Mouse (Mus musculus) macrophage (primary cell): Measurements from ENCODE around the gene Sh3bgr. TPM values are rescaled to one million over a fixed set of nuclear protein-coding genes. Genes with fewer than 3 reads are reported as not detected.

Experiments used
- H3K27ac ChIP-seq: fragments of 350-480 bp; formaldehyde crosslinking; 2 replicates; pipeline ENCODE4 v1.9.0; 2021
- H3K36me3 ChIP-seq: fragments of 350-480 bp; formaldehyde crosslinking; 2 replicates; pipeline ENCODE4 v1.9.0; 2021; ENCODE audit errors: inconsistent target
- H3K4me3 ChIP-seq: fragments of 350-480 bp; formaldehyde crosslinking; 2 replicates; pipeline ENCODE4 v1.9.0; 2021; ENCODE audit errors: inconsistent target
- H3K79me2 ChIP-seq: fragments of 350-480 bp; formaldehyde crosslinking; 2 replicates; pipeline ENCODE4 v1.9.0; 2021; ENCODE audit errors: inconsistent target
- WGBS: methylation state at CpG from one replicate; pipeline ENCODE4 v1.1.7; 2026; ENCODE audit warnings: inconsistent platforms; ENCODE audit not compliant: missing documents; 5-methylcytosine and 5-hydroxymethylcytosine counted together
- polyA plus RNA-seq: library from polyadenylated mRNA; stranded (reverse); fragments of 250-400 nt; gene quantifications from 3 replicates; pipeline ENCODE4 v1.2.4, GENCODE M21; 2018; ENCODE audit warnings: inconsistent platforms
- total RNA-seq, 78 experiments: library from RNA; depleted of rRNA; stranded (reverse); fragments of 250-400 nt; gene quantifications; 1 replicate in 9 of 78; 2 replicates in 24 of 78; 3 replicates in 43 of 78; 4 replicates in 2 of 78; pipeline ENCODE4 v1.2.4; 2018; ENCODE audit warnings: inconsistent platforms in 56 of 78

The Sh3bgr gene
- total RNA-seq (2018; cell fraction: chromatin; rRNA removed) = not detected
- under 1 TPM in 1 of 26 experiments, not detected in 25; 0.15 TPM for total RNA-seq (2018; cell fraction: cytosol; rRNA removed)
- not detected for total RNA-seq (2018; cell fraction: nucleus; rRNA removed)
- polyA plus RNA-seq = not detected in 3 replicates

- 7% methylated on average over 20 of the region's 20 CpGs for WGBS
- Histone ChIP-seq H3K27ac (no peak within 1 kb of the TSS), H3K36me3 (no peaks in the 10 kb centered on the region), H3K4me3 (no peak within 1 kb of the TSS), H3K79me2 (no peaks in the 10 kb centered on the region)
Observed at GRCm38 (mm10) chr16:96199913-96200701, at the start of gene Sh3bgr. TSS of gene Sh3bgr (plus strand) at chr16:96200450.

GRCm38 (mm10) chr16:96150995-96151394 lies 49.3 kb upstream of the Sh3bgr start:
- Histone ChIP-seq H3K27ac (no peak overlapping the region), H3K36me3 (no peaks in the 10 kb centered on the region; the same call in 1 of the 2 replicates), H3K4me3 (no peak overlapping the region), H3K79me2 (peaks cover 47% of the 10 kb centered on the region)
- 78% methylated on average over 4 of the region's 4 CpGs for WGBS

GRCm38 (mm10) chr16:96151551-96151950 lies 48.7 kb upstream of the Sh3bgr start:
- Histone ChIP-seq H3K4me3 (no peak overlapping the region), H3K36me3 (no peaks in the 10 kb centered on the region; the same call in 1 of the 2 replicates), H3K27ac (no peak overlapping the region), H3K79me2 (peaks cover 41% of the 10 kb centered on the region)
- 35% methylated on average over 9 of the region's 9 CpGs for WGBS

GRCm38 (mm10) chr16:96154476-96154875 lies 45.8 kb upstream of the Sh3bgr start:
- 100% methylated on average over 2 of the region's 2 CpGs for WGBS
- no peak overlapping the region for H3K4me3 ChIP-seq
- H3K79me2 ChIP-seq = peaks cover 16% of the 10 kb centered on the region
- H3K27ac ChIP-seq = no peak overlapping the region
- no peaks in the 10 kb centered on the region; the same call in 1 of the 2 replicates for H3K36me3 ChIP-seq

GRCm38 (mm10) chr16:96156019-96156418 lies 44.2 kb upstream of the Sh3bgr start:
- no peaks in the 10 kb centered on the region; the same call in 1 of the 2 replicates for H3K36me3 ChIP-seq
- WGBS = 82% methylated on average over 8 of the region's 8 CpGs
- H3K79me2 ChIP-seq = peaks cover under 1% of the 10 kb centered on the region; the same call in 1 of the 2 replicates
- H3K4me3 ChIP-seq = no peak overlapping the region
- H3K27ac ChIP-seq = no peak overlapping the region

- no peaks in the 10 kb centered on the region for H3K79me2 ChIP-seq
- no peak overlapping the region for H3K27ac ChIP-seq
- WGBS = 82% methylated on average over 11 of the region's 11 CpGs
- no peak overlapping the region for H3K4me3 ChIP-seq
- no peaks in the 10 kb centered on the region; the same call in 1 of the 2 replicates for H3K36me3 ChIP-seq
Observed at GRCm38 (mm10) chr16:96157171-96157570, 43.1 kb upstream of the Sh3bgr start.

- no peak overlapping the region for H3K4me3 ChIP-seq
- H3K79me2 ChIP-seq = no peaks in the 10 kb centered on the region
- 91% methylated on average over 12 of the region's 12 CpGs for WGBS
- no peak overlapping the region for H3K27ac ChIP-seq
- H3K36me3 ChIP-seq = no peaks in the 10 kb centered on the region; the same call in 1 of the 2 replicates
Observed at GRCm38 (mm10) chr16:96158511-96159080, 41.7 kb upstream of the Sh3bgr start.

GRCm38 (mm10) chr16:96159091-96159731 lies 41.0 kb upstream of the Sh3bgr start:
- Histone ChIP-seq H3K4me3 (no peak overlapping the region), H3K36me3 (no peaks in the 10 kb centered on the region; the same call in 1 of the 2 replicates), H3K79me2 (no peaks in the 10 kb centered on the region), H3K27ac (no peak overlapping the region)
- WGBS = 9% methylated on average over 67 of the region's 67 CpGs

- no peak overlapping the region for H3K27ac ChIP-seq
- H3K4me3 ChIP-seq = no peak overlapping the region
- no peaks in the 10 kb centered on the region for H3K79me2 ChIP-seq
- H3K36me3 ChIP-seq = no peaks in the 10 kb centered on the region; the same call in 1 of the 2 replicates
- 85% methylated on average over 18 of the region's 20 CpGs for WGBS
Observed at GRCm38 (mm10) chr16:96159794-96160346, 40.4 kb upstream of the Sh3bgr start.

- Histone ChIP-seq H3K27ac (no peak overlapping the region), H3K4me3 (no peak overlapping the region), H3K36me3 (no peaks in the 10 kb centered on the region), H3K79me2 (no peaks in the 10 kb centered on the region)
- WGBS = 100% methylated on average over 1 of the region's 1 CpGs
Observed at GRCm38 (mm10) chr16:96160927-96161326, 39.3 kb upstream of the Sh3bgr start.

- H3K4me3 ChIP-seq = no peak overlapping the region
- no peak overlapping the region for H3K27ac ChIP-seq
- 95% methylated on average over 4 of the region's 4 CpGs for WGBS
- H3K36me3 ChIP-seq = no peaks in the 10 kb centered on the region
- H3K79me2 ChIP-seq = no peaks in the 10 kb centered on the region
Observed at GRCm38 (mm10) chr16:96161336-96161735, 38.9 kb upstream of the Sh3bgr start.

GRCm38 (mm10) chr16:96165723-96166264 lies 34.5 kb upstream of the Sh3bgr start:
- no peak overlapping the region for H3K27ac ChIP-seq
- 96% methylated on average over 4 of the region's 4 CpGs for WGBS
- no peaks in the 10 kb centered on the region for H3K36me3 ChIP-seq
- no peaks in the 10 kb centered on the region for H3K79me2 ChIP-seq
- no peak overlapping the region for H3K4me3 ChIP-seq

GRCm38 (mm10) chr16:96168837-96169236 lies 31.4 kb upstream of the Sh3bgr start:
- WGBS = 57% methylated on average over 4 of the region's 4 CpGs
- H3K4me3 ChIP-seq = no peak overlapping the region
- H3K36me3 ChIP-seq = no peaks in the 10 kb centered on the region
- no peaks in the 10 kb centered on the region for H3K79me2 ChIP-seq
- H3K27ac ChIP-seq = no peak overlapping the region

- no peaks in the 10 kb centered on the region for H3K79me2 ChIP-seq
- no peak overlapping the region for H3K4me3 ChIP-seq
- no peak overlapping the region for H3K27ac ChIP-seq
- WGBS = 93% methylated on average over 8 of the region's 8 CpGs
- H3K36me3 ChIP-seq = no peaks in the 10 kb centered on the region
Observed at GRCm38 (mm10) chr16:96173648-96174047, 26.6 kb upstream of the Sh3bgr start.
